Mouse (Mus musculus) embryonic facial prominence, embryonic 13.5 days (tissue): ENCODE data around the gene Eif2b5. TPM values are rescaled to one million over a fixed set of nuclear protein-coding genes. Genes with fewer than 3 reads are reported as not detected.
"Not testable (repeated sequence)": the region's sequence is repeated elsewhere in the genome, so short reads cannot be mapped to it uniquely, and the experiment has no call there.

ENCODE experiments used
- ATAC-seq: fragments of 200-750 bp; cut with Nextera tagmentation; 2 replicates; pipeline ENCODE4 v1.8.0; 2017; ENCODE audit warnings: low read depth; ENCODE audit not compliant: insufficient number of reproducible peaks, insufficient read depth, low FRiP score, low TSS enrichment
- H3K27ac ChIP-seq: fragments of 300-500 bp; sonication (generic); 2 replicates; pipeline ENCODE4 v1.5.1; 2015; ENCODE audit warnings: moderate library complexity, mild to moderate bottlenecking, inconsistent platforms
- H3K27me3 ChIP-seq: fragments of 300-500 bp; sonication (generic); 2 replicates; pipeline ENCODE4 v1.6.1; 2015; ENCODE audit warnings: mild to moderate bottlenecking, inconsistent platforms
- H3K36me3 ChIP-seq: fragments of 300-500 bp; sonication (generic); 2 replicates; pipeline ENCODE4 v1.6.1; 2015; ENCODE audit warnings: mild to moderate bottlenecking, inconsistent platforms
- H3K4me1 ChIP-seq: fragments of 300-500 bp; sonication (generic); 2 replicates; pipeline ENCODE4 v1.6.1; 2015; ENCODE audit warnings: inconsistent platforms
- H3K4me2 ChIP-seq: fragments of 300-500 bp; sonication (generic); 2 replicates; pipeline ENCODE4 v1.6.1; 2015; ENCODE audit warnings: moderate library complexity, mild to moderate bottlenecking, inconsistent platforms
- H3K4me3 ChIP-seq: fragments of 300-500 bp; sonication (generic); 2 replicates; pipeline ENCODE4 v1.5.1; 2015; ENCODE audit warnings: mild to moderate bottlenecking, inconsistent platforms
- H3K9ac ChIP-seq: fragments of 300-500 bp; sonication (generic); 2 replicates; pipeline ENCODE4 v1.6.1; 2015; ENCODE audit warnings: mild to moderate bottlenecking, inconsistent platforms
- H3K9me3 ChIP-seq: fragments of 300-500 bp; sonication (generic); 2 replicates; pipeline ENCODE4 v1.6.1; 2016; ENCODE audit warnings: inconsistent platforms
- WGBS: fragments of 180-500 bp; shearing (Covaris S2); methylation state at CpG from one replicate; pipeline ENCODE4 v1.1.7; 2015; ENCODE audit warnings: mixed read lengths; 5-methylcytosine and 5-hydroxymethylcytosine counted together
- polyA plus RNA-seq: library from polyadenylated mRNA; unstranded; fragments of >200 nt; fragmentation: Nextera tagmentation; extraction: Ambion mirVana; gene quantifications from 2 replicates; pipeline ENCODE4 v1.2.1, GENCODE M21; 2015

Eif2b5 gene
- polyA plus RNA-seq, 1 experiment from 2014 or later = 114 TPM

GRCm38 (mm10) chr16:20476857-20477256, 21.8 kb upstream of the Eif2b5 start:
- 31% methylated on average over 1 of the region's 1 CpGs for WGBS
- peaks cover 5% of the 10 kb centered on the region for H3K4me1 ChIP-seq
- H3K9ac ChIP-seq = no peak overlapping the region
- no peaks in the 10 kb centered on the region for H3K9me3 ChIP-seq
- H3K4me2 ChIP-seq = no peak overlapping the region
- no peaks in the 10 kb centered on the region for H3K27me3 ChIP-seq
- no peak overlapping the region for H3K4me3 ChIP-seq
- ATAC-seq = no peak
- no peaks in the 10 kb centered on the region for H3K36me3 ChIP-seq
- no peak overlapping the region for H3K27ac ChIP-seq

DNA sequence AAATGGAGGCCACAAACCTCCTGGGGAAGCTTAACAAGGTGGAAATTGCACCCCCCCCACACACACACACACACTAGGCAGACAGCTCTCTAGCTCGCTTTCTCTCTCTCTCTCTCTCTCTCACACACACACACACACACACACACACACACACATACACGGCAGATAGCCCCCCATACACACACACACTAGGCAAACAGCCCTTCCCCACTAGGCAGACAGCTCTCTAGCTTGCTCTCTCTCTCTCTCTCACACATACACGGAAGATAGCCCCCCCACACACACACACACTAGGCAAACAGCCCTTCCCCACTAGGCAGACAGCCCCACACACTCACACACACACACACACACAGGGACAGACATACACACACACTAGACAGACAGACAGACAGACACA, 21.3 kb upstream of the Eif2b5 start:
- ATAC-seq = no peak
- H3K27ac ChIP-seq = no peak overlapping the region
- H3K9me3 ChIP-seq = no peaks in the 10 kb centered on the region
- H3K4me3 ChIP-seq = no peak overlapping the region
- H3K4me2 ChIP-seq = no peak overlapping the region
- no peaks in the 10 kb centered on the region for H3K36me3 ChIP-seq
- no peaks in the 10 kb centered on the region for H3K27me3 ChIP-seq
- no peak overlapping the region for H3K9ac ChIP-seq
- 49% methylated on average over 3 of the region's 3 CpGs for WGBS
- H3K4me1 ChIP-seq = peaks cover 5% of the 10 kb centered on the region

GRCm38 (mm10) chr16:20478504-20478903, 20.1 kb upstream of the Eif2b5 start:
- Histone ChIP-seq H3K9ac (no peak overlapping the region), H3K4me3 (no peak overlapping the region), H3K4me2 (no peak overlapping the region), H3K27me3 (no peaks in the 10 kb centered on the region), H3K36me3 (no peaks in the 10 kb centered on the region), H3K27ac (no peak overlapping the region), H3K4me1 (peaks cover 5% of the 10 kb centered on the region), H3K9me3 (no peaks in the 10 kb centered on the region)
- 37% methylated on average over 2 of the region's 2 CpGs for WGBS
- no peak for ATAC-seq

GRCm38 (mm10) chr16:20479026-20479760, 19.4 kb upstream of the Eif2b5 start:
- WGBS = 91% methylated on average over 12 of the region's 12 CpGs
- ATAC-seq, H3K9me3 ChIP-seq, H3K27ac ChIP-seq, H3K4me2 ChIP-seq, H3K4me3 ChIP-seq, H3K9ac ChIP-seq, H3K27me3 ChIP-seq, H3K4me1 ChIP-seq, H3K36me3 ChIP-seq: not testable (repeated sequence)

DNA sequence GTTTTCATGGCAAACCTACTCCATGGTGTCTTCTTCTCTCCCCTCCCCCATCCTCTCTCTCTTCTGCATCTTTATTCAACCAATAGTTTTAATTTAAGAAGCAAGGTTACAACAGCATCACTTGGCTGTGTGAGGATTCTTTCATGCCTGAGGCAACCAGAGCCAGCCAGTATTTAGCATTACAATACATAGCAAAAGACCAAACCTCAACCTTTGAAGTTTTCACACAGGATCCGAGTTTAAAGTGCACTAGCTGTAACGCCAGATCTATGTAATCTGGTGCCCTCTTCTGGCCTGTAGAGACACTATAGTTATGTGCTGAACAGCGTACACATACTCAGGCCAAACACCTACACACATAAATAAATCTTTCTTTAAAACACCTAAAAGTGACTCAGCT, 18.5 kb upstream of the Eif2b5 start:
- Histone ChIP-seq H3K4me1 (peaks cover 5% of the 10 kb centered on the region), H3K27me3 (no peaks in the 10 kb centered on the region), H3K36me3 (no peaks in the 10 kb centered on the region), H3K9me3 (no peaks in the 10 kb centered on the region), H3K9ac (no peak overlapping the region), H3K27ac (no peak overlapping the region), H3K4me3 (no peak overlapping the region), H3K4me2 (no peak overlapping the region)
- ATAC-seq = no peak
- WGBS = 38% methylated on average over 3 of the region's 3 CpGs

DNA sequence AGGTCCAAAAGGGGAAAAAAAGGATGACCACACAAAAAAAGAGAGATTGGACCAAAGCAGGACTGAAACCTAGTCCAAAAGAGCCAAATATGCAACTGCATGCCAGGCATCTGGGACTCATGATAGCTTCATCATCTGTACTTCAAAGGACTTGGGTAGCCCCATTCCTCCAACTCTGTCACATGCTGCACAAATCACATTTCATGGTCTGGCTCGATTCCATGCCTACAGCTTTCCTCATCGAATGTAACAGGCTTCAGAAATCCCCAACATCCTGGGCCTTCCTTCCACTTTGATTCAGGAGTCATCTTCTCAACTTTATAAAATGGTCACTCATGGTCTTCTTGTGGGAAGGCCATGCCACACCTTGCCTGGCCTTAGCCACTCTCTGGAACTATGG, 16.9 kb upstream of the Eif2b5 start:
- H3K9me3 ChIP-seq = no peaks in the 10 kb centered on the region
- no peak for ATAC-seq
- no peak overlapping the region for H3K4me2 ChIP-seq
- no peaks in the 10 kb centered on the region for H3K27me3 ChIP-seq
- no peak overlapping the region for H3K27ac ChIP-seq
- H3K4me3 ChIP-seq = no peak overlapping the region
- peaks cover 5% of the 10 kb centered on the region for H3K4me1 ChIP-seq
- WGBS = 25% methylated on average over 2 of the region's 2 CpGs
- H3K36me3 ChIP-seq = no peaks in the 10 kb centered on the region
- H3K9ac ChIP-seq = no peak overlapping the region

GRCm38 (mm10) chr16:20483716-20484115, 14.9 kb upstream of the Eif2b5 start:
- H3K4me3 ChIP-seq, H3K4me2 ChIP-seq, H3K27me3 ChIP-seq, H3K9ac ChIP-seq, H3K36me3 ChIP-seq, H3K4me1 ChIP-seq, H3K9me3 ChIP-seq, H3K27ac ChIP-seq, ATAC-seq: not testable (repeated sequence)
- 88% methylated on average over 7 of the region's 7 CpGs for WGBS

GRCm38 (mm10) chr16:20485061-20485460, 13.6 kb upstream of the Eif2b5 start:
- H3K9ac ChIP-seq = no peak overlapping the region
- H3K36me3 ChIP-seq = no peaks in the 10 kb centered on the region
- no peaks in the 10 kb centered on the region for H3K27me3 ChIP-seq
- no peak overlapping the region for H3K4me2 ChIP-seq
- no peak for ATAC-seq
- no peak overlapping the region for H3K4me3 ChIP-seq
- H3K27ac ChIP-seq = no peak overlapping the region
- no peaks in the 10 kb centered on the region for H3K9me3 ChIP-seq
- WGBS = 49% methylated on average over 4 of the region's 4 CpGs
- H3K4me1 ChIP-seq = no peaks in the 10 kb centered on the region; the same call in 1 of the 2 replicates

DNA sequence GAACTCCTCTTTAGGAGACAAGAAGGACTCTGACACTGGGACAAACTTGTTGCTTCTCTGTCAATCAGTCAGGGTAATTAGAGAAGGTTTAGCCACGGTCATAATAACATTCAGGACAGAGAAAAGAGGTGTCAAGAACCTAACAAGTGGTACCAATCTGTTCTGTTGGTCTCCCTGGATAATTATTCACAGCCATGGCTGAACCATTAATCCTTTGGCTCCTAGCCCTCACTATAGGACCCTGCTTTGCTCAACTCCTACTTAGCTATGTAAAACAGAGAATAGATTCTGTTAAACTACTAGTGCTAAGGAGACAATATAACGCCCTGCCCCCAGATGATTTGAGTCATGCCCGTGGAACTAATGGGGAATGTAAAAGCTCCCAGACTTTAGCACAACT, 12.6 kb upstream of the Eif2b5 start:
- Histone ChIP-seq H3K36me3 (no peaks in the 10 kb centered on the region), H3K4me1 (no peaks in the 10 kb centered on the region; the same call in 1 of the 2 replicates), H3K27me3 (no peaks in the 10 kb centered on the region), H3K4me3 (no peak overlapping the region), H3K9ac (no peak overlapping the region), H3K4me2 (no peak overlapping the region), H3K27ac (no peak overlapping the region), H3K9me3 (no peaks in the 10 kb centered on the region)
- no peak for ATAC-seq
- 63% methylated on average over 3 of the region's 3 CpGs for WGBS

- Histone ChIP-seq H3K27me3 (no peaks in the 10 kb centered on the region), H3K4me3 (no peak overlapping the region), H3K9me3 (no peaks in the 10 kb centered on the region), H3K4me2 (no peak overlapping the region), H3K36me3 (no peaks in the 10 kb centered on the region), H3K9ac (no peak overlapping the region), H3K4me1 (no peaks in the 10 kb centered on the region), H3K27ac (no peak overlapping the region)
- 36% methylated on average over 1 of the region's 1 CpGs for WGBS
- no peak for ATAC-seq
These were observed 10.5 kb upstream of the Eif2b5 start for GRCm38 (mm10) chr16:20488151-20488550.

DNA sequence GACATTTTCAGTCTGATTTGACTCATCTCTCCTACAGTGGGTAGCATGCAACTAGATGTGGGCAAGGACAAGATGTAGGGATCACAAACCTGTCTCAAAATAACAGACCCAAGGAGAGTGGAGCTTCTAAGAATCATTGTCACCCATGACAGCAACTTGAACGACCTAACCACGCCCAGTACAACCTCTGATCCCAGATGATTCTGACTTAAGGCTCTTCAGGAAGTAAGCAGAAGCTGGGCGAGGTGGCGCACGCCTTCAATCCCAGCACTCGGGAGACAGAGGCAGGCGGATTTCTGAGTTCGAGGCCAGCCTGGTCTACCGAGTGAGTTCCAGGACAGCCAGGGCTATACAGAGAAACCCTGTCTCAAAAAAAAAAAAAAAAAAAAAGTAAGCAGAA, 9.9 kb upstream of the Eif2b5 start:
- H3K9me3 ChIP-seq, H3K4me1 ChIP-seq, H3K36me3 ChIP-seq, ATAC-seq, H3K27me3 ChIP-seq, H3K4me2 ChIP-seq, H3K9ac ChIP-seq, H3K4me3 ChIP-seq, H3K27ac ChIP-seq: not testable (repeated sequence)
- 84% methylated on average over 9 of the region's 9 CpGs for WGBS

GRCm38 (mm10) chr16:20489233-20489632, 9.4 kb upstream of the Eif2b5 start:
- H3K9me3 ChIP-seq = no peaks in the 10 kb centered on the region
- H3K9ac ChIP-seq = no peak overlapping the region
- no peak overlapping the region for H3K27ac ChIP-seq
- WGBS = 84% methylated on average over 2 of the region's 2 CpGs
- no peak overlapping the region for H3K4me3 ChIP-seq
- H3K4me2 ChIP-seq = no peak overlapping the region
- no peaks in the 10 kb centered on the region for H3K36me3 ChIP-seq
- no peaks in the 10 kb centered on the region for H3K4me1 ChIP-seq
- H3K27me3 ChIP-seq = no peaks in the 10 kb centered on the region
- ATAC-seq = no peak
